Mouse (Mus musculus) heart, postnatal 0 days (tissue): ENCODE measurements at regions not wholly inside any gene's neighbourhood (a gene's known extent, or its start where the extent isn't known, plus 50 kb on each side); places are given as distances from the start of the nearest gene placed in this dataset.

ENCODE experiments used
- CTCF ChIP-seq: IDR thresholded peaks from 2 replicates; pipeline ENCODE4 v1.5.1; 2016; ENCODE audit warnings: antibody characterized with exemption, control low read depth, low read depth
- EP300 ChIP-seq: IDR thresholded peaks from 2 replicates; pipeline ENCODE4 v1.6.1; 2016; ENCODE audit warnings: antibody characterized with exemption, low read depth

GRCm38 (mm10) chr3:53729810-53730209, 72.7 kb upstream of the Frem2 start:
- TF ChIP-seq EP300 (no peak), CTCF (peak; percentile 63)
